Comparison of ENCODE assay signal across 8 mouse cellular contexts in genomic region chr4:56801907-56802668, GRCm38 (mm10). TPM values are rescaled to one million over a fixed set of nuclear protein-coding genes. Genes with fewer than 3 reads are reported as not detected.
DNase-seq lines count a peak whose midpoint lies in the region; ATAC-seq and TF ChIP-seq lines count a peak whose summit lies in the region.

Elp1 (minus strand) TSS chr4:56802331.
Fam206a (plus strand) TSS chr4:56802345.

- TF ChIP-seq POLR2A in ES-Bruce4 (IDR thresholded peaks at IDR 0.05; ENCODE audit: insufficient read depth, low read length): peak; percentile 79

- intact Hi-C loops in heart, postnatal 14 days (cut with DNase I): no loop called here

- no peak for TF ChIP-seq EP300 in ES-Bruce4 (IDR thresholded peaks at IDR 0.05; ENCODE audit: insufficient read depth, low read depth, low read length)

- WGBS in forebrain, embryonic 14.5 days: under 1% methylated on average over 71 of the region's 72 CpGs
- WGBS in neural tube, embryonic 15.5 days: 0% methylated on average over 72 of the region's 72 CpGs

- no peak within 1 kb of the TSS for H3K27ac ChIP-seq in ES-Bruce4 (ENCODE audit: insufficient read depth, low read length)
- peak within 1 kb of the TSS; percentile 72 for H3K27ac ChIP-seq in forebrain, embryonic 14.5 days (ENCODE audit: low read depth, low read length)
- peak within 1 kb of the TSS; percentile 93 for H3K27ac ChIP-seq in neural tube, embryonic 15.5 days (replicated peaks)

- peak; percentile 91 for ATAC-seq in cerebellum, adult (ENCODE audit: insufficient number of reproducible peaks, low FRiP score, low TSS enrichment)
- peak; percentile 98 for ATAC-seq in forebrain, embryonic 14.5 days
- ATAC-seq in neural tube, embryonic 15.5 days (ENCODE audit: low FRiP score): peak; percentile 98

- peak within 1 kb of the TSS; percentile 68 for H3K9ac ChIP-seq in ES-Bruce4 (ENCODE audit: low read depth, poor library complexity, severe bottlenecking)
- H3K9ac ChIP-seq in forebrain, embryonic 14.5 days (ENCODE audit: low read length): peak within 1 kb of the TSS; percentile 90
- H3K9ac ChIP-seq in neural tube, embryonic 15.5 days (replicated peaks): peak within 1 kb of the TSS; percentile 84

- peaks cover 28% of the 10 kb centered on the region for H3K36me3 ChIP-seq in ES-Bruce4 (ENCODE audit: control insufficient read depth, insufficient read depth, low read length, poor library complexity, severe bottlenecking)
- H3K36me3 ChIP-seq in forebrain, embryonic 14.5 days (ENCODE audit: control insufficient read depth, insufficient read depth, low read length): peaks cover 50% of the 10 kb centered on the region
- H3K36me3 ChIP-seq in neural tube, embryonic 15.5 days: peaks cover 39% of the 10 kb centered on the region

- DNase-seq in forebrain, embryonic 14.5 days (ENCODE audit: low spot score): peak; percentile 92
- DNase-seq in heart, postnatal 14 days: peak; percentile 97 to 99
- DNase-seq in layer of hippocampus, adult 11-12 months (ENCODE audit: low spot score): peak; percentile 96
- DNase-seq in lung, adult 18-20 months: peak; percentile 91 to 92
- DNase-seq in testis, postnatal 14 days (ENCODE audit: low spot score): peak; percentile 93

- no peak for TF ChIP-seq CTCF in ES-Bruce4 (IDR thresholded peaks at IDR 0.05; ENCODE audit: low read depth, low read length)

- H3K4me1 ChIP-seq in ES-Bruce4 (ENCODE audit: control insufficient read depth, insufficient read depth, low read length): no peaks in the 10 kb centered on the region
- peaks cover 7% of the 10 kb centered on the region for H3K4me1 ChIP-seq in forebrain, embryonic 14.5 days (ENCODE audit: control insufficient read depth, insufficient read depth, low read length)
- H3K4me1 ChIP-seq in neural tube, embryonic 15.5 days: peaks cover 31% of the 10 kb centered on the region

- peak within 1 kb of the TSS; percentile 71 for H3K4me2 ChIP-seq in forebrain, embryonic 14.5 days (ENCODE audit: low read length)
- H3K4me2 ChIP-seq in neural tube, embryonic 15.5 days: peak within 1 kb of the TSS; percentile 87

- H3K4me3 ChIP-seq in ES-Bruce4 (ENCODE audit: low read depth, low read length): peak within 1 kb of the TSS; percentile 66
- peak within 1 kb of the TSS; percentile 93 for H3K4me3 ChIP-seq in forebrain, embryonic 14.5 days (ENCODE audit: low read depth, low read length)
- H3K4me3 ChIP-seq in neural tube, embryonic 15.5 days (replicated peaks): peak within 1 kb of the TSS; percentile 67

- H3K9me3 ChIP-seq in ES-Bruce4 (replicated peaks; ENCODE audit: control insufficient read depth, insufficient read depth, low read length, poor library complexity, severe bottlenecking): no peaks in the 10 kb centered on the region
- H3K9me3 ChIP-seq in forebrain, embryonic 14.5 days (replicated peaks; ENCODE audit: control insufficient read depth, low read length): no peaks in the 10 kb centered on the region
- no peaks in the 10 kb centered on the region for H3K9me3 ChIP-seq in neural tube, embryonic 15.5 days (replicated peaks)

- H3K27me3 ChIP-seq in ES-Bruce4 (ENCODE audit: control insufficient read depth, insufficient read depth, low read length, poor library complexity, severe bottlenecking): no peaks in the 10 kb centered on the region
- H3K27me3 ChIP-seq in forebrain, embryonic 14.5 days (replicated peaks; ENCODE audit: control insufficient read depth, insufficient read depth, low read length): no peaks in the 10 kb centered on the region
- H3K27me3 ChIP-seq in neural tube, embryonic 15.5 days (replicated peaks): no peaks in the 10 kb centered on the region

RNA-seq across cellular contexts. Expression of gene Elp1, which starts in this region (rescaled TPM):
- 60.6 and 82.2 TPM in 2 replicates for polyA plus RNA-seq in ES-Bruce4 (2011; ENCODE audit: insufficient read depth, insufficient read length, low read depth, missing spikeins)
- polyA plus RNA-seq in forebrain, embryonic 14.5 days (2014; fragmentation: Nextera tagmentation; extraction: Ambion mirVana): 72.4 and 78.2 TPM in 2 replicates
- 10 to 100 TPM; 20.3 to 22.3 TPM for total RNA-seq in heart, postnatal 14 days (2021)
- polyA plus RNA-seq in neural tube, embryonic 15.5 days (2015; fragmentation: Nextera tagmentation; extraction: Ambion mirVana): 57.4 and 60.4 TPM in 2 replicates

RNA-seq across cellular contexts. Expression of gene Fam206a, which starts in this region (rescaled TPM):
- polyA plus RNA-seq in ES-Bruce4 (2011; ENCODE audit: insufficient read depth, insufficient read length, low read depth, missing spikeins): 13.6 and 15.9 TPM in 2 replicates
- 16.0 and 16.7 TPM in 2 replicates for polyA plus RNA-seq in forebrain, embryonic 14.5 days (2014; fragmentation: Nextera tagmentation; extraction: Ambion mirVana)
- total RNA-seq in heart, postnatal 14 days (2021): 1 to 10 TPM; 3.6 to 4.1 TPM
- 13.3 and 16.5 TPM in 2 replicates for polyA plus RNA-seq in neural tube, embryonic 15.5 days (2015; fragmentation: Nextera tagmentation; extraction: Ambion mirVana)
